Mouse (Mus musculus) liver, embryonic 14.5 days (tissue): ENCODE measurements around the gene Jaml. TPM values are rescaled to one million over a fixed set of nuclear protein-coding genes. Genes with fewer than 3 reads are reported as not detected.

Experiments used
- ATAC-seq: fragments of 200-750 bp; cut with Nextera tagmentation; 2 replicates; pipeline ENCODE4 v1.8.0; 2017; ENCODE audit warnings: moderate number of reproducible peaks, mild to moderate bottlenecking, moderate library complexity; ENCODE audit not compliant: insufficient read depth
- DNase-seq, 3 experiments: peaks; one replicate each; pipeline ENCODE4 v3.0.0-alpha.2; 2012 to 2013; ENCODE audit warnings: low read depth in 3 of 3, low spot score in 3 of 3
- H3K27ac ChIP-seq: fragments of 300-500 bp; sonication (generic); 2 replicates; pipeline ENCODE4 v1.5.1; 2014; ENCODE audit warnings: moderate library complexity, mild to moderate bottlenecking, control low read depth, inconsistent platforms
- H3K27me3 ChIP-seq: fragments of 300-500 bp; sonication (generic); 2 replicates; pipeline ENCODE4 v1.6.1; 2014; ENCODE audit warnings: mild to moderate bottlenecking, low read length, moderate library complexity; ENCODE audit not compliant: control insufficient read depth, insufficient read depth
- H3K36me3 ChIP-seq: fragments of 300-500 bp; sonication (generic); replicated peaks from 2 replicates; pipeline ENCODE4 v1.6.1; 2014; ENCODE audit warnings: low read depth; ENCODE audit not compliant: control insufficient read depth, insufficient read depth
- H3K4me1 ChIP-seq, 2 experiments: fragments of 200-500 bp in 1 of 2; fragments of 300-500 bp in 1 of 2; sonication (generic) in 1 of 2; replicated peaks; 2 replicates each; pipeline ENCODE4 v1.6.1; 2012 to 2014; ENCODE audit warnings: antibody characterized with exemption in 1 of 2, inconsistent platforms in 1 of 2, low read length in 1 of 2; ENCODE audit not compliant: control insufficient read depth in 2 of 2, insufficient read depth in 2 of 2
- H3K4me2 ChIP-seq: fragments of 300-500 bp; sonication (generic); 2 replicates; pipeline ENCODE4 v1.6.1; 2014; ENCODE audit warnings: low read depth, mild to moderate bottlenecking, control low read depth, moderate library complexity
- H3K4me3 ChIP-seq, 2 experiments: fragments of 200-500 bp in 1 of 2; fragments of 300-500 bp in 1 of 2; sonication (generic) in 1 of 2; 2 replicates each; pipeline ENCODE4 v1.5.1; 2012 to 2014; ENCODE audit warnings: low read depth in 2 of 2, low read length in 2 of 2, mild to moderate bottlenecking in 2 of 2, control low read depth in 1 of 2, inconsistent platforms in 1 of 2, moderate library complexity in 1 of 2; ENCODE audit not compliant: insufficient read depth in 1 of 2
- H3K9ac ChIP-seq: fragments of 300-500 bp; sonication (generic); replicated peaks from 2 replicates; pipeline ENCODE4 v1.6.1; 2014; ENCODE audit warnings: mild to moderate bottlenecking, control low read depth, moderate library complexity
- H3K9me3 ChIP-seq: fragments of 300-500 bp; sonication (generic); 2 replicates; pipeline ENCODE4 v1.6.1; 2016; ENCODE audit warnings: low read length, mixed read lengths; ENCODE audit not compliant: control insufficient read depth
- CTCF ChIP-seq: IDR thresholded peaks from 2 replicates; pipeline ENCODE4 v1.5.1; 2016; ENCODE audit warnings: antibody characterized with exemption, low read depth, control low read depth
- EP300 ChIP-seq: IDR thresholded peaks from 2 replicates; pipeline ENCODE4 v1.6.1; 2016; ENCODE audit warnings: antibody characterized with exemption, low read depth
- WGBS: fragments of 180-500 bp; shearing (Covaris S2); extraction: QIAGEN DNeasy Blood & Tissue Kit; methylation state at CpG from one replicate; pipeline ENCODE4 v1.1.7; 2014; ENCODE audit not compliant: insufficient replicate concordance; 5-methylcytosine and 5-hydroxymethylcytosine counted together
- polyA plus RNA-seq, 2 experiments: library from polyadenylated mRNA; depleted of rRNA in 1 of 2; stranded (reverse) in 1 of 2; unstranded in 1 of 2; fragments of >200 nt; fragmentation: Nextera tagmentation in 1 of 2; extraction: Ambion mirVana in 1 of 2; gene quantifications; 2 replicates each; pipeline versions ENCODE4 v1.2.1 to v1.2.3; 2012 to 2014

The Jaml gene
- polyA plus RNA-seq, 2 experiments, result 0.09 to 0.25 TPM

- H3K36me3 ChIP-seq, result no peaks in the 10 kb centered on the region
- no peak within 1 kb of the TSS; the same call in 1 of the 2 replicates for H3K27ac ChIP-seq
- peaks cover 0 to 5% of the 10 kb centered on the region in 2 experiments; a peak in 1 of 4 replicates for H3K4me1 ChIP-seq
- DNase-seq (no peak), ATAC-seq (no peak)
- WGBS, result 41% methylated on average over 5 of the region's 5 CpGs
- H3K4me3 ChIP-seq, result peak within 1 kb of the TSS in 1 of 2 experiments; percentile 14; a peak in 2 of 4 replicates
- peak within 1 kb of the TSS; percentile 43 for H3K4me2 ChIP-seq
- no peak within 1 kb of the TSS for H3K9ac ChIP-seq
- H3K9me3 ChIP-seq, result no peaks in the 10 kb centered on the region
- TF ChIP-seq CTCF (no peak), EP300 (no peak)
- peaks cover 23% of the 10 kb centered on the region for H3K27me3 ChIP-seq
These were observed 39.5 kb upstream of the Jaml start, which contains the start of gene Mpzl2 for GRCm38 (mm10) chr9:45039499-45039898. Mpzl2 (plus strand) TSS chr9:45039799.

- peaks cover 0 to 5% of the 10 kb centered on the region in 2 experiments; a peak in 1 of 4 replicates for H3K4me1 ChIP-seq
- H3K27me3 ChIP-seq, result peaks cover 23% of the 10 kb centered on the region
- no peaks in the 10 kb centered on the region for H3K36me3 ChIP-seq
- WGBS, result 11% methylated on average over 14 of the region's 14 CpGs
- H3K9me3 ChIP-seq, result no peaks in the 10 kb centered on the region
- TF ChIP-seq EP300 (no peak), CTCF (no peak)
- H3K4me2 ChIP-seq, result peak overlapping the region; percentile 43
- ATAC-seq, result no peak
- peak overlapping the region in 1 of 2 experiments; percentile 14; a peak in 2 of 4 replicates for H3K4me3 ChIP-seq
- H3K9ac ChIP-seq, result no peak overlapping the region
- H3K27ac ChIP-seq, result no peak overlapping the region; the same call in 1 of the 2 replicates
- no peak for DNase-seq
These were observed 38.7 kb upstream of the Jaml start for GRCm38 (mm10) chr9:45040066-45040845.

GRCm38 (mm10) chr9:45041131-45041838 lies 37.7 kb upstream of the Jaml start:
- TF ChIP-seq CTCF (no peak), EP300 (peak; percentile 59)
- DNase-seq, result peak in 2 of 3 experiments; percentile 7 to 25
- Histone ChIP-seq H3K27ac (no peak overlapping the region), H3K36me3 (no peaks in the 10 kb centered on the region), H3K9ac (no peak overlapping the region), H3K4me3 (no peak overlapping the region), H3K4me1 (peaks cover 0 to 5% of the 10 kb centered on the region in 2 experiments; a peak in 1 of 4 replicates), H3K9me3 (no peaks in the 10 kb centered on the region), H3K27me3 (peaks cover 23% of the 10 kb centered on the region), H3K4me2 (peak overlapping the region; percentile 43)
- WGBS, result 22% methylated on average over 17 of the region's 17 CpGs
- ATAC-seq, result peak; percentile 50; the same call in 1 of the 2 replicates

GRCm38 (mm10) chr9:45042056-45042720 lies 36.8 kb upstream of the Jaml start:
- peak overlapping the region; percentile 27 for H3K4me2 ChIP-seq

More at GRCm38 (mm10) chr9:45042056-45042720, 36.8 kb upstream of the Jaml start:
- Histone ChIP-seq H3K9me3 (no peaks in the 10 kb centered on the region), H3K27ac (no peak overlapping the region), H3K36me3 (no peaks in the 10 kb centered on the region), H3K27me3 (peaks cover 23% of the 10 kb centered on the region), H3K4me3 (peak overlapping the region; percentile 5 to 33), H3K9ac (no peak overlapping the region), H3K4me1 (peaks cover 0 to 5% of the 10 kb centered on the region in 2 experiments; a peak in 1 of 4 replicates)
- DNase-seq (peak in 2 of 3 experiments; percentile 7 to 25), ATAC-seq (peak; percentile 79)
- TF ChIP-seq CTCF (no peak), EP300 (no peak)
- 4% methylated on average over 20 of the region's 20 CpGs for WGBS
